Comparison of ENCODE assay signal across 8 mouse cellular contexts in genomic region chr2:152951850-152952720, GRCm38 (mm10). TPM values are rescaled to one million over a fixed set of nuclear protein-coding genes. Genes with fewer than 3 reads are reported as not detected.
DNase-seq lines count a peak whose midpoint lies in the region; ATAC-seq and TF ChIP-seq lines count a peak whose summit lies in the region.

No protein-coding gene starts in this region.

- no peak for DNase-seq in kidney, postnatal 14 days
- peak; percentile 77 for DNase-seq in midbrain, postnatal 0 days (ENCODE audit: low spot score)
- no peak for DNase-seq in c-Kit-positive CD71-positive TER-119-positive erythroid progenitor cells, embryonic 14.5 days (ENCODE audit: low spot score)
- no peak for DNase-seq in lung, adult 2 months

- no peak overlapping the region for H3K27ac ChIP-seq in kidney, embryonic 14.5 days (ENCODE audit: low read depth, low read length)
- H3K27ac ChIP-seq in hindbrain, embryonic 13.5 days: peak overlapping the region; percentile 86
- peak overlapping the region; percentile 71 for H3K27ac ChIP-seq in midbrain, postnatal 0 days (ENCODE audit: low read depth, low read length)

- H3K9me3 ChIP-seq in kidney, embryonic 14.5 days (ENCODE audit: control insufficient read depth, low read length): no peaks in the 10 kb centered on the region
- no peaks in the 10 kb centered on the region for H3K9me3 ChIP-seq in hindbrain, embryonic 13.5 days
- H3K9me3 ChIP-seq in midbrain, postnatal 0 days (ENCODE audit: low read length): no peaks in the 10 kb centered on the region

- TF ChIP-seq CTCF in midbrain, postnatal 0 days (IDR thresholded peaks at IDR 0.05): no peak
- TF ChIP-seq CTCF in lung, adult 2 months (IDR thresholded peaks at IDR 0.05; ENCODE audit: insufficient read depth, low read length): no peak

- peaks cover 26% of the 10 kb centered on the region for H3K27me3 ChIP-seq in kidney, embryonic 14.5 days (ENCODE audit: control insufficient read depth, insufficient read depth, low read length)
- peaks cover 49% of the 10 kb centered on the region for H3K27me3 ChIP-seq in hindbrain, embryonic 13.5 days
- no peaks in the 10 kb centered on the region for H3K27me3 ChIP-seq in midbrain, postnatal 0 days (ENCODE audit: insufficient read depth, low read length)

- H3K9ac ChIP-seq in kidney, embryonic 14.5 days (ENCODE audit: low read depth, low read length): peak overlapping the region; percentile 66
- H3K9ac ChIP-seq in hindbrain, embryonic 13.5 days: peak overlapping the region; percentile 94
- peak overlapping the region; percentile 95 for H3K9ac ChIP-seq in midbrain, postnatal 0 days (replicated peaks; ENCODE audit: low read length, poor library complexity, severe bottlenecking)

- WGBS in kidney, embryonic 14.5 days: 11% methylated on average over 13 of the region's 13 CpGs
- WGBS in hindbrain, embryonic 13.5 days: 9% methylated on average over 13 of the region's 13 CpGs
- WGBS in midbrain, postnatal 0 days: 7% methylated on average over 13 of the region's 13 CpGs
- 15% methylated on average over 13 of the region's 13 CpGs for WGBS in lung, adult 2 months

- H3K36me3 ChIP-seq in kidney, embryonic 14.5 days (ENCODE audit: control insufficient read depth, insufficient read depth, low read length): no peaks in the 10 kb centered on the region
- no peaks in the 10 kb centered on the region for H3K36me3 ChIP-seq in hindbrain, embryonic 13.5 days
- H3K36me3 ChIP-seq in midbrain, postnatal 0 days (ENCODE audit: insufficient read depth, low read length): no peaks in the 10 kb centered on the region

- H3K4me3 ChIP-seq in kidney, embryonic 14.5 days (ENCODE audit: low read length): peak overlapping the region; percentile 74
- peak overlapping the region; percentile 70 for H3K4me3 ChIP-seq in hindbrain, embryonic 13.5 days
- H3K4me3 ChIP-seq in midbrain, postnatal 0 days (ENCODE audit: low read depth, low read length): peak overlapping the region; percentile 74
- no peak overlapping the region for H3K4me3 ChIP-seq in lung, adult 2 months (replicated peaks; ENCODE audit: extremely low read depth, low read depth, low read length)

- no peak for TF ChIP-seq POLR2A in lung, adult 2 months (IDR thresholded peaks at IDR 0.05; ENCODE audit: borderline replicate concordance, extremely low read depth, low read depth, low read length)

- peaks cover 4% of the 10 kb centered on the region; the same call in 1 of the 2 replicates for H3K4me1 ChIP-seq in kidney, embryonic 14.5 days (ENCODE audit: control insufficient read depth, insufficient read depth, low read length)
- peaks cover 26% of the 10 kb centered on the region for H3K4me1 ChIP-seq in hindbrain, embryonic 13.5 days (replicated peaks)
- peaks cover 6% of the 10 kb centered on the region; the same call in 1 of the 2 replicates for H3K4me1 ChIP-seq in midbrain, postnatal 0 days (ENCODE audit: insufficient read depth, low read length)
- no peaks in the 10 kb centered on the region for H3K4me1 ChIP-seq in lung, adult 2 months (ENCODE audit: control insufficient read depth, insufficient read depth, low read length)

- peak overlapping the region; percentile 100 for H3K4me2 ChIP-seq in kidney, embryonic 14.5 days (replicated peaks; ENCODE audit: low read depth, low read length)
- H3K4me2 ChIP-seq in hindbrain, embryonic 13.5 days: peak overlapping the region; percentile 89
- peak overlapping the region; percentile 87 for H3K4me2 ChIP-seq in midbrain, postnatal 0 days (ENCODE audit: low read depth, low read length, poor library complexity, severe bottlenecking)

- peak; percentile 59 for ATAC-seq in kidney, embryonic 14.5 days (ENCODE audit: low FRiP score, low TSS enrichment)
- ATAC-seq in common myeloid progenitor, adult 5-6 weeks (replicated peaks; ENCODE audit: low read depth, poor library complexity, severe bottlenecking): 0 out of 2 replicates have a peak, but pooled peaks have one; percentile 21
- ATAC-seq in hindbrain, embryonic 13.5 days (ENCODE audit: low FRiP score): peak; percentile 57
- peak; percentile 62 for ATAC-seq in midbrain, postnatal 0 days (ENCODE audit: low FRiP score)
- ATAC-seq in megakaryocyte-erythroid progenitor cell, adult 5-6 weeks (replicated peaks; ENCODE audit: low FRiP score, low TSS enrichment, poor library complexity, severe bottlenecking): no peak

RNA-seq across cellular contexts. Expression of gene Dusp15, which starts 0.6 kb away (rescaled TPM):
- 2.3 and 2.5 TPM in 2 replicates for polyA plus RNA-seq in kidney, embryonic 14.5 days (2014; fragmentation: Nextera tagmentation; extraction: Ambion mirVana)
- total RNA-seq in common myeloid progenitor, adult 5-6 weeks (2017): not detected in 2 replicates
- 7.2 and 8.2 TPM in 2 replicates for polyA plus RNA-seq in hindbrain, embryonic 13.5 days (2015; fragmentation: Nextera tagmentation; extraction: Ambion mirVana)
- 44.9 and 47.1 TPM in 2 replicates for total RNA-seq in midbrain, postnatal 0 days (2014; rRNA removed)
- 24.6 and 25.2 TPM in 2 replicates for polyA plus RNA-seq in midbrain, postnatal 0 days (2015; fragmentation: Nextera tagmentation; extraction: Ambion mirVana)
- not detected in 2 replicates for total RNA-seq in megakaryocyte-erythroid progenitor cell, adult 5-6 weeks (2014; fragmentation: Nextera tagmentation)
- not detected in 2 replicates for total RNA-seq in megakaryocyte-erythroid progenitor cell, adult 5-6 weeks (2017)
- polyA plus RNA-seq in lung, adult 2 months (2012; rRNA removed): 0.37 and 0.60 TPM in 2 replicates

RNA-seq across cellular contexts. Expression of gene Ttll9, which starts 10.2 kb away (rescaled TPM):
- polyA plus RNA-seq in kidney, embryonic 14.5 days (2014; fragmentation: Nextera tagmentation; extraction: Ambion mirVana): 1.1 and 1.2 TPM in 2 replicates
- total RNA-seq in common myeloid progenitor, adult 5-6 weeks (2017): 0.50 and 1.6 TPM in 2 replicates
- polyA plus RNA-seq in hindbrain, embryonic 13.5 days (2015; fragmentation: Nextera tagmentation; extraction: Ambion mirVana): 5.0 and 5.5 TPM in 2 replicates
- 4.9 and 7.8 TPM in 2 replicates for total RNA-seq in midbrain, postnatal 0 days (2014; rRNA removed)
- 7.6 and 7.9 TPM in 2 replicates for polyA plus RNA-seq in midbrain, postnatal 0 days (2015; fragmentation: Nextera tagmentation; extraction: Ambion mirVana)
- not detected in 2 replicates for total RNA-seq in megakaryocyte-erythroid progenitor cell, adult 5-6 weeks (2014; fragmentation: Nextera tagmentation)
- total RNA-seq in megakaryocyte-erythroid progenitor cell, adult 5-6 weeks (2017): not detected in 2 replicates
- polyA plus RNA-seq in lung, adult 2 months (2012; rRNA removed): 3.4 and 3.8 TPM in 2 replicates

RNA-seq across cellular contexts. Expression of gene Foxs1, which starts 19.1 kb away (rescaled TPM):
- polyA plus RNA-seq in kidney, embryonic 14.5 days (2014; fragmentation: Nextera tagmentation; extraction: Ambion mirVana): 4.4 and 4.8 TPM in 2 replicates
- total RNA-seq in common myeloid progenitor, adult 5-6 weeks (2017): not detected in 2 replicates
- polyA plus RNA-seq in hindbrain, embryonic 13.5 days (2015; fragmentation: Nextera tagmentation; extraction: Ambion mirVana): 3.3 and 3.8 TPM in 2 replicates
- 4.0 and 6.8 TPM in 2 replicates for total RNA-seq in midbrain, postnatal 0 days (2014; rRNA removed)
- polyA plus RNA-seq in midbrain, postnatal 0 days (2015; fragmentation: Nextera tagmentation; extraction: Ambion mirVana): 2.4 and 3.3 TPM in 2 replicates
- total RNA-seq in megakaryocyte-erythroid progenitor cell, adult 5-6 weeks (2014; fragmentation: Nextera tagmentation): not detected in 2 replicates
- total RNA-seq in megakaryocyte-erythroid progenitor cell, adult 5-6 weeks (2017): not detected in 2 replicates
- 11.1 and 12.9 TPM in 2 replicates for polyA plus RNA-seq in lung, adult 2 months (2012; rRNA removed)

RNA-seq across cellular contexts. Expression of gene Mylk2, which starts 40.9 kb away (rescaled TPM):
- polyA plus RNA-seq in kidney, embryonic 14.5 days (2014; fragmentation: Nextera tagmentation; extraction: Ambion mirVana): 0.13 TPM in 1 of 2 replicates, not detected in the other
- not detected in 2 replicates for total RNA-seq in common myeloid progenitor, adult 5-6 weeks (2017)
- polyA plus RNA-seq in hindbrain, embryonic 13.5 days (2015; fragmentation: Nextera tagmentation; extraction: Ambion mirVana): not detected in 2 replicates
- total RNA-seq in midbrain, postnatal 0 days (2014; rRNA removed): 0.16 TPM in 1 of 2 replicates, not detected in the other
- polyA plus RNA-seq in midbrain, postnatal 0 days (2015; fragmentation: Nextera tagmentation; extraction: Ambion mirVana): 0.05 TPM in 1 of 2 replicates, not detected in the other
- total RNA-seq in megakaryocyte-erythroid progenitor cell, adult 5-6 weeks (2014; fragmentation: Nextera tagmentation): not detected in 2 replicates
- not detected in 2 replicates for total RNA-seq in megakaryocyte-erythroid progenitor cell, adult 5-6 weeks (2017)
- 0.29 and 3.9 TPM in 2 replicates for polyA plus RNA-seq in lung, adult 2 months (2012; rRNA removed)
